Mouse (Mus musculus) retina, embryonic 14.5 days (tissue): ENCODE data around the gene Irx5.

Source experiments
- DNase-seq: peaks from one replicate; pipeline ENCODE4 v3.0.0-alpha.2; 2015; ENCODE audit warnings: low spot score

Gene Irx5

GRCm38 (mm10) chr8:92357398-92357981, at the start of gene Irx5:
Irx5 (plus strand) TSS chr8:92357625.
- peak; percentile 82 for DNase-seq

GRCm38 (mm10) chr8:92312178-92312577, 45.2 kb upstream of the Irx5 start:
- no peak for DNase-seq

- no peak for DNase-seq
These were observed 43.7 kb upstream of the Irx5 start for GRCm38 (mm10) chr8:92313707-92314106.

- no peak for DNase-seq
These were observed 33.7 kb upstream of the Irx5 start for GRCm38 (mm10) chr8:92323751-92324150.

- DNase-seq = no peak
These were observed 30.2 kb upstream of the Irx5 start for GRCm38 (mm10) chr8:92327176-92327575.

GRCm38 (mm10) chr8:92329273-92329672, 28.2 kb upstream of the Irx5 start:
- DNase-seq = no peak

GRCm38 (mm10) chr8:92331811-92332210, 25.6 kb upstream of the Irx5 start:
- no peak for DNase-seq

GRCm38 (mm10) chr8:92333406-92333805, 24.0 kb upstream of the Irx5 start:
- no peak for DNase-seq

- DNase-seq = peak; percentile 34
These were observed 22.3 kb upstream of the Irx5 start for GRCm38 (mm10) chr8:92335079-92335478.

- peak; percentile 53 for DNase-seq
These were observed 21.4 kb upstream of the Irx5 start for GRCm38 (mm10) chr8:92336041-92336440.

GRCm38 (mm10) chr8:92343544-92343943, 13.9 kb upstream of the Irx5 start:
- no peak for DNase-seq

GRCm38 (mm10) chr8:92349898-92350486, 7.4 kb upstream of the Irx5 start:
- DNase-seq = no peak

- DNase-seq = no peak
These were observed 4.0 kb upstream of the Irx5 start for GRCm38 (mm10) chr8:92353405-92353804.

GRCm38 (mm10) chr8:92354536-92355482, 2.6 kb upstream of the Irx5 start:
- DNase-seq = peak; percentile 48

- DNase-seq = peak; percentile 100
These were observed 1.5 kb upstream of the Irx5 start for GRCm38 (mm10) chr8:92355701-92356612.

- DNase-seq = no peak
These were observed 631 bp upstream of the Irx5 start for GRCm38 (mm10) chr8:92356613-92357375.

GRCm38 (mm10) chr8:92358141-92358999, 945 bp downstream of the Irx5 start:
- peak; percentile 44 for DNase-seq

- peak; percentile 59 for DNase-seq
These were observed 1.8 kb downstream of the Irx5 start for GRCm38 (mm10) chr8:92359000-92359832.

- peak; percentile 62 for DNase-seq
These were observed 2.3 kb downstream of the Irx5 start for GRCm38 (mm10) chr8:92359833-92360082.
